ENCODE assay signal across 1 mouse cellular context in the genomic region with DNA sequence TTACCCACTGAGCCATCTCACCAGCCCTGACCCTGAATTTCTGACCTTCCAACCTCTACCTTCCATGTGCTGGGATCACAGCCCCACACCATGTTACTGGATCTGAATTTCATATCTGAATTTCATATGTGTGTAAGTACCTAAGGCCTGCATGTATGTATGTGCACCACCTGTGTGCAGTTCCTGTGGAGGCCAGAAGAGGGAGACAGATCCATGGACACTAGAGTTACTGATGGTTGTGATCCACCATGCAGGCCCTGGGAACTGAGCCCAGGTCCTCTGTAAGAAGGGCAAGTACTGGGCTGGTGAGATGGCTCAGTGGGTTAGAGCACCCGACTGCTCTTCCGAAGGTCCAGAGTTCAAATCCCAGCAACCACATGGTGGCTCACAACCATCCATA.
TF ChIP-seq lines count a peak whose summit lies in the region.

No protein-coding gene starts in this region.

TF ChIP-seq in CH12.LX, 34 proteins besides CTCF, POLR2A, EP300 and RAD21:
- TF ChIP-seq ZC3H11A (IDR thresholded peaks at IDR 0.05; ENCODE audit: low read depth, low read length) (no peak), BHLHE40 (IDR thresholded peaks at IDR 0.05; ENCODE audit: low read depth, low read length) (no peak), MXI1 (IDR thresholded peaks at IDR 0.05; ENCODE audit: low read depth, low read length) (no peak), POLR2AphosphoS2 (IDR thresholded peaks at IDR 0.05; ENCODE audit: low read depth, low read length) (no peak), RCOR1 (conservative IDR thresholded peaks at IDR 0.05; ENCODE audit: low read depth, low read length) (no peak), ZNF384 (IDR thresholded peaks at IDR 0.05; ENCODE audit: low read depth, low read length) (no peak), MYC (IDR thresholded peaks at IDR 0.05; ENCODE audit: low read depth, low read length) (no peak), UBTF (IDR thresholded peaks at IDR 0.05; ENCODE audit: low read depth, low read length) (no peak), SIN3A (IDR thresholded peaks at IDR 0.05; ENCODE audit: low read length) (no peak), TBP (conservative IDR thresholded peaks at IDR 0.05; ENCODE audit: low read depth, low read length) (no peak), IRF4 (IDR thresholded peaks at IDR 0.05; ENCODE audit: low read depth, low read length) (no peak), JUN (IDR thresholded peaks at IDR 0.05; ENCODE audit: insufficient read depth, low read depth, low read length) (no peak), NELFE (IDR thresholded peaks at IDR 0.05; ENCODE audit: low read depth, low read length) (no peak), JUND (conservative IDR thresholded peaks at IDR 0.05; ENCODE audit: low read depth, low read length) (no peak), MEF2A (IDR thresholded peaks at IDR 0.05; ENCODE audit: borderline replicate concordance, low read depth, low read length) (no peak)
